In genomic region chr15:82255944-82256383, GRCm38 (mm10) we compare ENCODE assay signal across 9 mouse cellular contexts. TPM values are rescaled to one million over a fixed set of nuclear protein-coding genes. Genes with fewer than 3 reads are reported as not detected.
DNase-seq lines count a peak whose midpoint lies in the region; ATAC-seq lines count a peak whose summit lies in the region.
"Had no signal": no experiment of that assay in that cellular context is flagged by ENCODE, and none has a peak within 500 bp of the region (broad histone marks: within the 10 kb centered on the region; RNA-seq: fewer than 3 reads in every experiment).

No protein-coding gene starts in this region.

- no peak for DNase-seq in kidney, postnatal 10 days
- DNase-seq in forebrain, embryonic 14.5 days (ENCODE audit: low spot score) = peak; percentile 96
- peak; percentile 82 to 84 for DNase-seq in layer of hippocampus, postnatal 36 days
- no peak for DNase-seq in spleen, adult 18-20 months
- no peak for DNase-seq in kidney, adult 11 months
- no peak for DNase-seq in natural killer cell, adult 2 months (ENCODE audit: low spot score in 2 of 2)

- H3K4me3 ChIP-seq in kidney, embryonic 16.5 days (ENCODE audit: low read length) = no peak overlapping the region
- peak overlapping the region; percentile 47 for H3K4me3 ChIP-seq in forebrain, embryonic 14.5 days (ENCODE audit: low read depth, low read length)
- H3K4me3 ChIP-seq in neural tube, embryonic 14.5 days (ENCODE audit: low read depth, low read length) = peak overlapping the region; percentile 46

- H3K9me3 ChIP-seq in kidney, embryonic 16.5 days (ENCODE audit: low read length) = peaks cover 3% of the 10 kb centered on the region; the same call in 1 of the 2 replicates
- no peaks in the 10 kb centered on the region for H3K9me3 ChIP-seq in forebrain, embryonic 14.5 days (replicated peaks; ENCODE audit: control insufficient read depth, low read length)
- no peaks in the 10 kb centered on the region for H3K9me3 ChIP-seq in neural tube, embryonic 14.5 days (ENCODE audit: control insufficient read depth, low read length)

- ATAC-seq in kidney, embryonic 16.5 days (ENCODE audit: low FRiP score, low TSS enrichment) = 0 out of 2 replicates have a peak, but pooled peaks have one; percentile 31
- ATAC-seq in forebrain, embryonic 14.5 days = peak; percentile 97
- ATAC-seq in neural tube, embryonic 14.5 days (ENCODE audit: low read depth) = peak; percentile 90

- no peaks in the 10 kb centered on the region for H3K36me3 ChIP-seq in kidney, embryonic 16.5 days (ENCODE audit: insufficient read depth, low read length)
- no peaks in the 10 kb centered on the region for H3K36me3 ChIP-seq in forebrain, embryonic 14.5 days (ENCODE audit: control insufficient read depth, insufficient read depth, low read length)
- no peaks in the 10 kb centered on the region for H3K36me3 ChIP-seq in neural tube, embryonic 14.5 days (ENCODE audit: control insufficient read depth, insufficient read depth, low read length)

- H3K4me1 ChIP-seq in kidney, embryonic 16.5 days (ENCODE audit: insufficient read depth, low read length) = no peaks in the 10 kb centered on the region
- H3K4me1 ChIP-seq in forebrain, embryonic 14.5 days (ENCODE audit: control insufficient read depth, insufficient read depth, low read length) = peaks cover 15% of the 10 kb centered on the region
- H3K4me1 ChIP-seq in neural tube, embryonic 14.5 days (ENCODE audit: control insufficient read depth, insufficient read depth, low read length) = peaks cover 15% of the 10 kb centered on the region

- no peaks in the 10 kb centered on the region; the same call in 1 of the 2 replicates for H3K27me3 ChIP-seq in kidney, embryonic 16.5 days (ENCODE audit: insufficient read depth, low read length)
- no peaks in the 10 kb centered on the region for H3K27me3 ChIP-seq in forebrain, embryonic 14.5 days (replicated peaks; ENCODE audit: control insufficient read depth, insufficient read depth, low read length)
- H3K27me3 ChIP-seq in neural tube, embryonic 14.5 days (ENCODE audit: control insufficient read depth, insufficient read depth, low read length) = no peaks in the 10 kb centered on the region

- 27% methylated on average over 10 of the region's 10 CpGs for WGBS in kidney, embryonic 16.5 days
- 4% methylated on average over 10 of the region's 10 CpGs for WGBS in forebrain, embryonic 14.5 days
- WGBS in neural tube, embryonic 14.5 days = 4% methylated on average over 10 of the region's 10 CpGs

- no peak overlapping the region for H3K4me2 ChIP-seq in kidney, embryonic 16.5 days (replicated peaks; ENCODE audit: low read depth, low read length)
- H3K4me2 ChIP-seq in forebrain, embryonic 14.5 days (ENCODE audit: low read length) = peak overlapping the region; percentile 47
- peak overlapping the region; percentile 64 for H3K4me2 ChIP-seq in neural tube, embryonic 14.5 days (ENCODE audit: low read depth, low read length)

- H3K9ac ChIP-seq in kidney, embryonic 16.5 days (replicated peaks; ENCODE audit: low read length) = no peak overlapping the region
- H3K9ac ChIP-seq in forebrain, embryonic 14.5 days (ENCODE audit: low read length) = peak overlapping the region; percentile 51
- peak overlapping the region; percentile 56 for H3K9ac ChIP-seq in neural tube, embryonic 14.5 days (replicated peaks; ENCODE audit: low read depth, low read length)

- no peak overlapping the region for H3K27ac ChIP-seq in kidney, embryonic 16.5 days (ENCODE audit: low read length)
- H3K27ac ChIP-seq in forebrain, embryonic 14.5 days (ENCODE audit: low read depth, low read length) = peak overlapping the region; percentile 89
- H3K27ac ChIP-seq in neural tube, embryonic 14.5 days (ENCODE audit: low read depth, low read length) = peak overlapping the region; percentile 82

RNA-seq across cellular contexts. Expression of gene 1500009C09Rik, which starts 3.8 kb away (rescaled TPM):
- not detected in 2 replicates for polyA plus RNA-seq in kidney, embryonic 16.5 days (2015; fragmentation: Nextera tagmentation; extraction: Ambion mirVana)
- 13.2 and 19.3 TPM in 2 replicates for polyA plus RNA-seq in forebrain, embryonic 14.5 days (2014; fragmentation: Nextera tagmentation; extraction: Ambion mirVana)
- total RNA-seq in layer of hippocampus, postnatal 36 days (2021) = 100 to 1,000 TPM in 1 of 2 experiments, 10 to 100 TPM in 1; 98.3 to 115 TPM
- polyA plus RNA-seq in neural tube, embryonic 14.5 days (2014; fragmentation: Nextera tagmentation; extraction: Ambion mirVana) = 6.5 and 13.3 TPM in 2 replicates
- total RNA-seq: neutrophil, adult 5-6 weeks had no signal

RNA-seq across cellular contexts. Expression of gene Cenpm, which starts 11.4 kb away (rescaled TPM):
- 65.9 and 71.2 TPM in 2 replicates for polyA plus RNA-seq in kidney, embryonic 16.5 days (2015; fragmentation: Nextera tagmentation; extraction: Ambion mirVana)
- 42.4 and 63.9 TPM in 2 replicates for polyA plus RNA-seq in forebrain, embryonic 14.5 days (2014; fragmentation: Nextera tagmentation; extraction: Ambion mirVana)
- total RNA-seq in layer of hippocampus, postnatal 36 days (2021) = 1 to 10 TPM; 2.7 to 4.0 TPM
- 11.2 and 12.0 TPM in 2 replicates for polyA plus RNA-seq in neural tube, embryonic 14.5 days (2014; fragmentation: Nextera tagmentation; extraction: Ambion mirVana)
- total RNA-seq: neutrophil, adult 5-6 weeks had no signal

RNA-seq across cellular contexts. Expression of gene Sept3, which starts 18.7 kb away (rescaled TPM):
- polyA plus RNA-seq in kidney, embryonic 16.5 days (2015; fragmentation: Nextera tagmentation; extraction: Ambion mirVana) = 8.6 and 11.3 TPM in 2 replicates
- 225 and 276 TPM in 2 replicates for polyA plus RNA-seq in forebrain, embryonic 14.5 days (2014; fragmentation: Nextera tagmentation; extraction: Ambion mirVana)
- 100 to 1,000 TPM; 608 to 622 TPM for total RNA-seq in layer of hippocampus, postnatal 36 days (2021)
- polyA plus RNA-seq in neural tube, embryonic 14.5 days (2014; fragmentation: Nextera tagmentation; extraction: Ambion mirVana) = 395 and 439 TPM in 2 replicates
- total RNA-seq: neutrophil, adult 5-6 weeks had no signal

RNA-seq across cellular contexts. Expression of gene Tnfrsf13c, which starts 31.8 kb away (rescaled TPM):
- polyA plus RNA-seq in kidney, embryonic 16.5 days (2015; fragmentation: Nextera tagmentation; extraction: Ambion mirVana) = 0.15 TPM in 1 of 2 replicates, not detected in the other
- polyA plus RNA-seq in forebrain, embryonic 14.5 days (2014; fragmentation: Nextera tagmentation; extraction: Ambion mirVana) = 0.14 and 0.19 TPM in 2 replicates
- total RNA-seq in layer of hippocampus, postnatal 36 days (2021) = under 1 TPM; 0.30 to 0.62 TPM
- 0.32 and 1.4 TPM in 2 replicates for polyA plus RNA-seq in neural tube, embryonic 14.5 days (2014; fragmentation: Nextera tagmentation; extraction: Ambion mirVana)

RNA-seq across cellular contexts. Expression of gene Wbp2nl, which starts 42.8 kb away (rescaled TPM):
- polyA plus RNA-seq in kidney, embryonic 16.5 days (2015; fragmentation: Nextera tagmentation; extraction: Ambion mirVana) = 0.41 and 0.61 TPM in 2 replicates
- polyA plus RNA-seq in forebrain, embryonic 14.5 days (2014; fragmentation: Nextera tagmentation; extraction: Ambion mirVana) = not detected in 2 replicates
- not detected for total RNA-seq in layer of hippocampus, postnatal 36 days (2021)
- 0.28 TPM in 1 of 2 replicates, not detected in the other for polyA plus RNA-seq in neural tube, embryonic 14.5 days (2014; fragmentation: Nextera tagmentation; extraction: Ambion mirVana)
- total RNA-seq: neutrophil, adult 5-6 weeks had no signal

Comparison
In these comparisons a context has a peak if more than half of its experiments do, and no peak if none do; other contexts are left out.
1. ATAC-seq: peak in every context shown above with its lines; median percentile 97 in forebrain, embryonic 14.5 days; 90 in neural tube, embryonic 14.5 days; 31 in kidney, embryonic 16.5 days.
2. DNase-seq: peak in forebrain, embryonic 14.5 days (single experiment) and layer of hippocampus, postnatal 36 days (2 of 2); none in kidney, postnatal 10 days (single experiment), spleen, adult 18-20 months (0 of 2), kidney, adult 11 months (single experiment) and natural killer cell, adult 2 months (0 of 2).
3. RNA of gene Sept3, which starts 18.7 kb away (polyA plus RNA-seq): 395 to 439 TPM in neural tube, embryonic 14.5 days and 225 to 276 TPM in forebrain, embryonic 14.5 days; 8.6 to 11.3 TPM in kidney, embryonic 16.5 days; every median in the first group is over 10 times any median in the second.